In genomic region chr14:105621124-105621523, GRCm38 (mm10) we compare ENCODE assay signal across 14 mouse cellular contexts.
DNase-seq lines count a peak whose midpoint lies in the region; ATAC-seq and TF ChIP-seq lines count a peak whose summit lies in the region.
"Had no signal": no experiment of that assay in that cellular context is flagged by ENCODE, and none has a peak within 500 bp of the region (broad histone marks: within the 10 kb centered on the region; RNA-seq: fewer than 3 reads in every experiment).

No protein-coding gene starts in this region.

- 35% methylated on average over 6 of the region's 6 CpGs for WGBS in forebrain, embryonic 15.5 days
- 86% methylated on average over 6 of the region's 6 CpGs for WGBS in forebrain, embryonic 12.5 days

- H3K27ac ChIP-seq in forebrain, embryonic 15.5 days (replicated peaks), result 0 out of 2 replicates have a peak overlapping the region, but pooled peaks have one; percentile 3
- no peak overlapping the region for H3K27ac ChIP-seq in forebrain, embryonic 12.5 days
- H3K27ac ChIP-seq in layer of hippocampus, adult 2 months, result peak overlapping the region; percentile 33
- H3K27ac ChIP-seq: heart, adult 2 months had no signal

- H3K4me2 ChIP-seq in forebrain, embryonic 15.5 days (replicated peaks), result no peak overlapping the region
- H3K4me2 ChIP-seq in forebrain, embryonic 12.5 days, result no peak overlapping the region
- H3K4me2 ChIP-seq: liver, embryonic 11.5 days had no signal

- H3K4me3 ChIP-seq in forebrain, embryonic 15.5 days, result no peak overlapping the region
- H3K4me3 ChIP-seq in forebrain, embryonic 12.5 days (replicated peaks), result no peak overlapping the region
- no peak overlapping the region for H3K4me3 ChIP-seq in layer of hippocampus, adult 2 months
- H3K4me3 ChIP-seq: heart, adult 2 months had no signal

- ATAC-seq in forebrain, embryonic 15.5 days (replicated peaks), result peak; percentile 65
- no peak for ATAC-seq in forebrain, embryonic 12.5 days (ENCODE audit: low FRiP score)
- ATAC-seq in monocyte, adult 5-6 weeks (replicated peaks; ENCODE audit: insufficient number of reproducible peaks, low FRiP score, low TSS enrichment, poor library complexity, severe bottlenecking), result no peak
- ATAC-seq: intestine, postnatal 0 days had no signal

- no peak for TF ChIP-seq CTCF in layer of hippocampus, adult 2 months (conservative IDR thresholded peaks at IDR 0.05)

- no peak overlapping the region for H3K9ac ChIP-seq in forebrain, embryonic 15.5 days (replicated peaks)
- no peak overlapping the region for H3K9ac ChIP-seq in forebrain, embryonic 12.5 days

- no peaks in the 10 kb centered on the region for H3K27me3 ChIP-seq in forebrain, embryonic 15.5 days
- H3K27me3 ChIP-seq in forebrain, embryonic 12.5 days, result no peaks in the 10 kb centered on the region

- H3K4me1 ChIP-seq in forebrain, embryonic 15.5 days, result peaks cover 8% of the 10 kb centered on the region
- no peaks in the 10 kb centered on the region; the same call in 1 of the 2 replicates for H3K4me1 ChIP-seq in forebrain, embryonic 12.5 days

- no peaks in the 10 kb centered on the region for H3K36me3 ChIP-seq in forebrain, embryonic 15.5 days
- no peaks in the 10 kb centered on the region for H3K36me3 ChIP-seq in forebrain, embryonic 12.5 days (replicated peaks)

- H3K9me3 ChIP-seq in forebrain, embryonic 15.5 days, result no peaks in the 10 kb centered on the region
- no peaks in the 10 kb centered on the region for H3K9me3 ChIP-seq in forebrain, embryonic 12.5 days

- DNase-seq in layer of hippocampus, adult 2 months (ENCODE audit: low spot score in 2 of 2), result no peak
- DNase-seq in layer of hippocampus, adult 8-10 months (ENCODE audit: low spot score in 2 of 2), result no peak
- peak; percentile 72 for DNase-seq in brain, adult 2 months (ENCODE audit: low read depth, low spot score)
- peak; percentile 32 for DNase-seq in cerebellum, adult 9-11 months
- DNase-seq in kidney, postnatal 25 days, result no peak
- DNase-seq: embryo, embryonic 11 days; kidney, postnatal 10 days; spleen, adult 18-20 months had no signal

Comparison
In these comparisons a context has a peak if more than half of its experiments do, and no peak if none do; other contexts are left out.
1. DNase-seq: peak in brain, adult 2 months (single experiment) and cerebellum, adult 9-11 months (single experiment); none in layer of hippocampus, adult 2 months (0 of 2), layer of hippocampus, adult 8-10 months (0 of 2) and kidney, postnatal 25 days (0 of 2).